16 mouse cellular contexts compared by ENCODE assay signal in genomic region chr17:74710731-74711130, GRCm38 (mm10). TPM values are rescaled to one million over a fixed set of nuclear protein-coding genes. Genes with fewer than 3 reads are reported as not detected.
A peak's percentile ranks its signal among the peaks of the same experiment; 100 is the strongest.
DNase-seq lines count a peak whose midpoint lies in the region; ATAC-seq and TF ChIP-seq lines count a peak whose summit lies in the region.
"Had no signal": no experiment of that assay in that cellular context is flagged by ENCODE, and none has a peak within 500 bp of the region (broad histone marks: within the 10 kb centered on the region; RNA-seq: fewer than 3 reads in every experiment).

No protein-coding gene starts in this region.

- TF ChIP-seq CTCF in intestine, postnatal 0 days (IDR thresholded peaks at IDR 0.05; ENCODE audit: low read depth) = peak; percentile 23

- H3K4me3 ChIP-seq in intestine, postnatal 0 days (ENCODE audit: low read depth, low read length) = no peak overlapping the region
- H3K4me3 ChIP-seq: hindbrain, embryonic 10.5 days; layer of hippocampus, adult 2 months; midbrain, embryonic 10.5 days had no signal

- H3K27me3 ChIP-seq in intestine, postnatal 0 days (replicated peaks; ENCODE audit: control insufficient read depth, insufficient read depth, low read length) = no peaks in the 10 kb centered on the region

- no peaks in the 10 kb centered on the region for H3K36me3 ChIP-seq in intestine, postnatal 0 days (ENCODE audit: control insufficient read depth, insufficient read depth)
- H3K36me3 ChIP-seq: midbrain, embryonic 10.5 days had no signal

- H3K4me1 ChIP-seq in intestine, postnatal 0 days (replicated peaks; ENCODE audit: control insufficient read depth, insufficient read depth, low read length) = 0 out of 2 replicates have a peak, but pooled peaks cover 2% of the 10 kb centered on the region
- H3K4me1 ChIP-seq: hindbrain, embryonic 10.5 days; midbrain, embryonic 10.5 days had no signal

- H3K4me2 ChIP-seq in intestine, postnatal 0 days (replicated peaks; ENCODE audit: low read depth) = no peak overlapping the region; the same call in 1 of the 2 replicates
- H3K4me2 ChIP-seq: heart, embryonic 11.5 days had no signal

- 31% methylated on average over 4 of the region's 4 CpGs for WGBS in intestine, postnatal 0 days

- no peak overlapping the region; the same call in 1 of the 2 replicates for H3K27ac ChIP-seq in intestine, postnatal 0 days (ENCODE audit: low read depth, low read length)
- H3K27ac ChIP-seq: hindbrain, embryonic 10.5 days; layer of hippocampus, adult 2 months; liver, embryonic 14.5 days; midbrain, embryonic 10.5 days had no signal

- peak; percentile 49 for DNase-seq in adrenal gland, adult 2 months
- no peak for DNase-seq in adrenal gland, adult 18-20 months (ENCODE audit: low spot score in 2 of 2)
- DNase-seq in ovary, adult 18-20 months (ENCODE audit: low spot score) = peak; percentile 6
- no peak for DNase-seq in ovary, postnatal 14 days (ENCODE audit: low spot score)
- DNase-seq in spleen, postnatal 36 days (ENCODE audit: low spot score in 2 of 2) = no peak
- DNase-seq in urinary bladder, postnatal 25 days (ENCODE audit: low spot score) = no peak
- no peak for DNase-seq in embryo, embryonic 10 days (ENCODE audit: low spot score)
- DNase-seq: cerebellum, postnatal 36 days; kidney, adult 2 months; spleen, adult 18-20 months had no signal

- no peaks in the 10 kb centered on the region for H3K9me3 ChIP-seq in intestine, postnatal 0 days (ENCODE audit: control insufficient read depth)
- H3K9me3 ChIP-seq: hindbrain, embryonic 10.5 days; midbrain, embryonic 10.5 days had no signal

- H3K9ac ChIP-seq in intestine, postnatal 0 days (ENCODE audit: low read depth, low read length) = no peak overlapping the region
- H3K9ac ChIP-seq: liver, embryonic 14.5 days had no signal

- ATAC-seq in intestine, postnatal 0 days = peak; percentile 63

RNA-seq across cellular contexts. Expression of gene Ttc27, which starts 6.8 kb away (rescaled TPM):
- total RNA-seq in adrenal gland, adult 2 months (2021) = 10 to 100 TPM; 24.6 TPM
- polyA plus RNA-seq in adrenal gland, adult 2 months (2012; rRNA removed) = 1.8 and 2.1 TPM in 2 replicates
- 10 to 100 TPM; 18.5 to 18.6 TPM for total RNA-seq in adrenal gland, adult 18-20 months (2021)
- 7.0 and 8.7 TPM in 2 replicates for polyA plus RNA-seq in intestine, postnatal 0 days (2015; fragmentation: Nextera tagmentation; extraction: Ambion mirVana)

Comparison
In these comparisons a context has a peak if more than half of its experiments do, and no peak if none do; other contexts are left out.
1. DNase-seq: peak in adrenal gland, adult 2 months (single experiment) and ovary, adult 18-20 months (single experiment); none in adrenal gland, adult 18-20 months (0 of 2), ovary, postnatal 14 days (single experiment), spleen, postnatal 36 days (0 of 2), urinary bladder, postnatal 25 days (single experiment) and embryo, embryonic 10 days (single experiment).